Mouse (Mus musculus): ENCODE results near the gene Spaca1. TPM values are rescaled to one million over a fixed set of nuclear protein-coding genes. Genes with fewer than 3 reads are reported as not detected.
"Not testable (repeated sequence)": the region's sequence is repeated elsewhere in the genome, so short reads cannot be mapped to it uniquely, and the experiment has no call there.

Spaca1 gene
- under 1 TPM; 0.31 to 0.70 (median 0.43) TPM for total RNA-seq (2022)

- no peak for DNase-seq
Observed at GRCm38 (mm10) chr4:34049571-34050255, at the start of gene Spaca1. Gene Spaca1, minus strand, starts transcription at chr4:34050191.

- not testable (repeated sequence) for DNase-seq
Observed at GRCm38 (mm10) chr4:34087286-34087685, 37.3 kb upstream of the Spaca1 start.

GRCm38 (mm10) chr4:34081064-34081463 lies 31.1 kb upstream of the Spaca1 start:
- no peak for DNase-seq

- no peak for DNase-seq
Observed at GRCm38 (mm10) chr4:34069002-34069401, 19.0 kb upstream of the Spaca1 start.

GRCm38 (mm10) chr4:34058320-34058719 lies 8.3 kb upstream of the Spaca1 start:
- DNase-seq: no peak

- no peak for DNase-seq
Observed at GRCm38 (mm10) chr4:34026771-34027170, 23.2 kb downstream of the Spaca1 start.

- no peak for DNase-seq
Observed at GRCm38 (mm10) chr4:34021456-34021855, 28.5 kb downstream of the Spaca1 start.

GRCm38 (mm10) chr4:33996382-33996781 lies 53.6 kb downstream of the Spaca1 start:
- no peak for DNase-seq

- no peak for DNase-seq
Observed at GRCm38 (mm10) chr4:33992687-33993086, 57.3 kb downstream of the Spaca1 start.

GRCm38 (mm10) chr4:33988466-33989089 lies 61.4 kb downstream of the Spaca1 start:
- DNase-seq: no peak

Other genes with a start within 250 kb of the Spaca1 start
- 10 to 100 TPM; 25.7 to 35.6 (median 30.7) TPM for gene Cnr1, start 125.6 kb downstream of the Spaca1 start, total RNA-seq (2022)

Measured in adrenal gland, adult 8-10 months (tissue).